Mouse (Mus musculus) limb, embryonic 13.5 days (tissue): Measurements from ENCODE around the gene Sik3. TPM values are rescaled to one million over a fixed set of nuclear protein-coding genes. Genes with fewer than 3 reads are reported as not detected.
"Not testable (repeated sequence)": the region's sequence is repeated elsewhere in the genome, so short reads cannot be mapped to it uniquely, and the experiment has no call there.

Experiments
- ATAC-seq: fragments of 200-750 bp; cut with Nextera tagmentation; 2 replicates; pipeline ENCODE4 v1.8.0; 2017; ENCODE audit warnings: low read depth, moderate number of reproducible peaks, moderate TSS enrichment; ENCODE audit not compliant: low FRiP score
- H3K27ac ChIP-seq: fragments of 300-500 bp; sonication (generic); 2 replicates; pipeline ENCODE4 v1.5.1; 2015; ENCODE audit warnings: inconsistent platforms, mild to moderate bottlenecking, moderate library complexity
- H3K27me3 ChIP-seq: fragments of 300-500 bp; sonication (generic); 2 replicates; pipeline ENCODE4 v1.6.1; 2015; ENCODE audit warnings: mild to moderate bottlenecking, inconsistent platforms
- H3K36me3 ChIP-seq: fragments of 300-500 bp; sonication (generic); 2 replicates; pipeline ENCODE4 v1.6.1; 2015; ENCODE audit warnings: inconsistent platforms, mild to moderate bottlenecking, moderate library complexity
- H3K4me1 ChIP-seq: fragments of 300-500 bp; sonication (generic); 2 replicates; pipeline ENCODE4 v1.6.1; 2015; ENCODE audit warnings: inconsistent platforms
- H3K4me2 ChIP-seq: fragments of 300-500 bp; sonication (generic); replicated peaks from 2 replicates; pipeline ENCODE4 v1.6.1; 2015; ENCODE audit warnings: inconsistent platforms, mild to moderate bottlenecking, moderate library complexity
- H3K4me3 ChIP-seq: fragments of 300-500 bp; sonication (generic); 2 replicates; pipeline ENCODE4 v1.5.1; 2015; ENCODE audit warnings: moderate library complexity, mild to moderate bottlenecking, inconsistent platforms
- H3K9ac ChIP-seq: fragments of 300-500 bp; sonication (generic); 2 replicates; pipeline ENCODE4 v1.6.1; 2015; ENCODE audit warnings: mild to moderate bottlenecking, inconsistent platforms
- H3K9me3 ChIP-seq: fragments of 300-500 bp; sonication (generic); 2 replicates; pipeline ENCODE4 v1.6.1; 2016; ENCODE audit warnings: inconsistent platforms
- WGBS: fragments of 180-500 bp; shearing (Covaris S2); methylation state at CpG from one replicate; pipeline ENCODE4 v1.1.7; 2015; 5-methylcytosine and 5-hydroxymethylcytosine counted together
- polyA plus RNA-seq: library from polyadenylated mRNA; unstranded; fragments of >200 nt; fragmentation: Nextera tagmentation; extraction: Ambion mirVana; gene quantifications from 2 replicates; pipeline ENCODE4 v1.2.1, GENCODE M21; 2015

Gene Sik3
- polyA plus RNA-seq, 1 experiment from 2014 or later = 8.2 TPM

- no peak for ATAC-seq
- WGBS = 80% methylated on average over 5 of the region's 5 CpGs
These were observed 136.8 kb downstream of the Sik3 start for GRCm38 (mm10) chr9:46149392-46149791.

DNA sequence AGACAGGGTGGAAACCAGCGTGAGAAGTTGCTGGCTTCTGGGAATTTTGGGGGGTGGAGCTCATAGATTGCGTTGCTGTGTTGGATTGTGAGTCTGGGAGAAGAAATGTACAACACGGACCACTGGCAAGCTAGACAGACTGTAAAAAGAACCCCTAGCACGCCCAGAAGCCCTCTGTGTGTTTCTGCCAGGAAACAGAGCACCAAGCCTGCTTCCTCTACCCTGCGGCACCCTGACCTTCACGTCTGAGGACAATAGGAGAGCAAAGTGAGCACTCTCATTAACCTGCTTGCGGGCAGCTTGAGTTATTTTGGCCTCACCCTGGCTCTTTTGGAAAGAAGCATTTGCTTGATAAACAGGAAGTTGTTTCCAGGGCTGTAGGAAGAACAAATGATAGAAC is 137.5 kb downstream of the Sik3 start:
- no peak for ATAC-seq
- Histone ChIP-seq H3K4me1 (peaks cover 28% of the 10 kb centered on the region), H3K36me3 (0 out of 2 replicates have a peak, but pooled peaks cover under 1% of the 10 kb centered on the region), H3K4me3 (no peak overlapping the region), H3K9me3 (no peaks in the 10 kb centered on the region), H3K9ac (0 out of 2 replicates have a peak overlapping the region, but pooled peaks have one; percentile 1), H3K27me3 (no peaks in the 10 kb centered on the region), H3K27ac (peak overlapping the region; percentile 16; the same call in 1 of the 2 replicates), H3K4me2 (no peak overlapping the region)
- WGBS = 61% methylated on average over 7 of the region's 7 CpGs

More at GRCm38 (mm10) chr9:46149392-46149791, 136.8 kb downstream of the Sik3 start:
- no peak overlapping the region for H3K27ac ChIP-seq
- no peak overlapping the region for H3K9ac ChIP-seq
- no peaks in the 10 kb centered on the region for H3K27me3 ChIP-seq
- H3K4me3 ChIP-seq = no peak overlapping the region
- no peak overlapping the region for H3K4me2 ChIP-seq
- no peaks in the 10 kb centered on the region for H3K9me3 ChIP-seq
- H3K4me1 ChIP-seq = peaks cover 28% of the 10 kb centered on the region
- no peaks in the 10 kb centered on the region for H3K36me3 ChIP-seq

DNA sequence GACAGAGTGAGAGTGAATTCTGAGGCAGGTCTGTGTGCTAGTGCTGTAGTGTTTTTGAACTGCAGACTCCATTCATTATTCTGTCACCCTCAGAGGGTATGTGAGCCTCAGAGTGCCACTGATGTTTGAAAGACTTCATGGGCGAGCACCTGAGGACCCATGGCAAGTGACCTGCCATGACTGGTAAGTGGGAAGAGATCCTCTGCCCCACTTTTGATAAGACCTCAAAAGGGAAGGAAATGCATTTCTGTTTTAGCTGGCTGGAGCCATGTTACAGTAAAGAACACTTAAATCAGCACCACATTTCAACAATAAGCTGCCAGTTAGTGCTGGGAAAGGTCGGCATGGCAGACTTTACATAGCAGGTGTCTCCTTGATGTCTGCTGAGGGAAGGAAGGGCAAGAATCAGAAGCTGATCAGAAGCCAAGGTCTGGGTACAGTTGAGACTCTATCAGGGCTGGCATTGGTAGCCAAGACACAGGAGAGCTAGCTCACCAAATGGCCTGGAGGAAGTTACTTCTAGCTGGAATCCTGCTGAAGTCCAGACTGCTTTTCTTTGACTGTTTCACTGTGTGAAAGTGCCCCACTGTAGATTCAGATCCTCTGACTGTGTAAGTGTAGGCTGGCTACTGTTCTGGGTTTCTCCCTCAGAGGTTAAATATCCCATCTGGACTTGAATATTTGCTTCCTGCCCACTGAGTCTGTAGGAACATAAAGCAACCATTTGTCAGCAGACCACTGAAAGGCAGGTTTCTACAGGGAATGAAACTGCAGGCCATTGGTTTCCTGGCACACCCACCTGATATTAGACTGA is 138.5 kb downstream of the Sik3 start:
- WGBS = 56% methylated on average over 2 of the region's 2 CpGs
- Histone ChIP-seq H3K9ac (no peak overlapping the region), H3K36me3 (0 out of 2 replicates have a peak, but pooled peaks cover 2% of the 10 kb centered on the region), H3K9me3 (no peaks in the 10 kb centered on the region), H3K4me2 (no peak overlapping the region), H3K4me1 (peaks cover 28% of the 10 kb centered on the region), H3K27ac (peak overlapping the region; percentile 45; the same call in 1 of the 2 replicates), H3K4me3 (no peak overlapping the region), H3K27me3 (no peaks in the 10 kb centered on the region)
- no peak for ATAC-seq

- Histone ChIP-seq H3K9ac (no peak overlapping the region), H3K27me3 (no peaks in the 10 kb centered on the region), H3K4me1 (peaks cover 28% of the 10 kb centered on the region), H3K36me3 (peaks cover 7% of the 10 kb centered on the region; the same call in 1 of the 2 replicates), H3K9me3 (no peaks in the 10 kb centered on the region), H3K27ac (peak overlapping the region; percentile 45; the same call in 1 of the 2 replicates), H3K4me2 (no peak overlapping the region), H3K4me3 (no peak overlapping the region)
- 63% methylated on average over 6 of the region's 6 CpGs for WGBS
- no peak for ATAC-seq
These were observed 139.1 kb downstream of the Sik3 start for GRCm38 (mm10) chr9:46151704-46152040.

GRCm38 (mm10) chr9:46152067-46153015 is 139.7 kb downstream of the Sik3 start:
- Histone ChIP-seq H3K9me3 (no peaks in the 10 kb centered on the region), H3K27ac (no peak overlapping the region), H3K4me2 (no peak overlapping the region), H3K4me3 (no peak overlapping the region), H3K4me1 (peaks cover 34% of the 10 kb centered on the region), H3K9ac (no peak overlapping the region), H3K27me3 (no peaks in the 10 kb centered on the region), H3K36me3 (peaks cover 12% of the 10 kb centered on the region; the same call in 1 of the 2 replicates)
- no peak for ATAC-seq
- 61% methylated on average over 8 of the region's 8 CpGs for WGBS

DNA sequence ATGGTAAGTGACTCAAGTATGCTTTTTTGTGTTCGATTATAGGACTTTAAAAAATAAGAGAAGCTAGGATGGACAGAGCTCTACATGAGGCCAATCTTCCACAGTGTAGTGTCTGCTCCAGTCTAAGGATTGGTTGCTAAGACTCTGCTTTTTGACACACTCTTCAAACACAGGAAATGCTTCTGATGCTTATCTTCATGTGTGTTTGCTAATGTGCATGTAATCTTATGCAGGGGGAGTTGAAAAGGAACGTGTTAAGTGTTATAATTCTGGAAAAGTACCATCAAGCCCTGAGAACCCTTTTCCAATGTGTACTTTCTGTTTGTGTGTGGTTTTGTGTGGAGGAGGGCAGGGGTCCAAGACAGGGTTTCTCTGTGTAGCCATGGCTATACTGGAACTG is 141.8 kb downstream of the Sik3 start:
- Histone ChIP-seq H3K4me1 (peaks cover 32% of the 10 kb centered on the region), H3K9ac (no peak overlapping the region), H3K9me3 (no peaks in the 10 kb centered on the region), H3K36me3 (peaks cover 13% of the 10 kb centered on the region; the same call in 1 of the 2 replicates), H3K4me2 (no peak overlapping the region), H3K4me3 (no peak overlapping the region), H3K27me3 (no peaks in the 10 kb centered on the region), H3K27ac (no peak overlapping the region)
- 68% methylated on average over 2 of the region's 2 CpGs for WGBS
- no peak for ATAC-seq

DNA sequence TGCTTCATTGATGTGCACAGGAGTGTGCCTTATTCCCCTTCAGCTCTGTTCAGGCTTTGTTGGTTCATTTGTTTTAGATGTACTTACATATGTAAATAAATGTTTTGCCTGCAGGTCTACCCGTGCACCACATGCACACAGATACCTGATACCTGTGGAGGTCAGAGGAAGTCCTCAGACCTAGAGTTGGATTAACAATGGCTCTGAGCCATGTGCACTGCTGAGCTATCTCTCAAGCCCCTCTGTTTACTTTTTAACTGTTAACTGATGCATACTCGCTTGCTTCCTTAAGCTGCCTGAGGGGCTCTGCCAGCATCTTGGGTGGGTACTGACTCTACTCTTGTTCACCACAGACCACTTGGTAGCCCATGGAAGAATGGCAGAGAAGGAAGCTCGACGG is 142.4 kb downstream of the Sik3 start:
- H3K27ac ChIP-seq = no peak overlapping the region
- no peaks in the 10 kb centered on the region for H3K27me3 ChIP-seq
- H3K4me1 ChIP-seq = peaks cover 27% of the 10 kb centered on the region
- no peak for ATAC-seq
- H3K9me3 ChIP-seq = no peaks in the 10 kb centered on the region
- peaks cover 13% of the 10 kb centered on the region; the same call in 1 of the 2 replicates for H3K36me3 ChIP-seq
- 76% methylated on average over 4 of the region's 4 CpGs for WGBS
- no peak overlapping the region for H3K9ac ChIP-seq
- H3K4me3 ChIP-seq = no peak overlapping the region
- H3K4me2 ChIP-seq = no peak overlapping the region

GRCm38 (mm10) chr9:46155818-46156217 is 143.2 kb downstream of the Sik3 start:
- H3K27ac ChIP-seq, H3K4me3 ChIP-seq, H3K27me3 ChIP-seq, H3K9ac ChIP-seq, H3K9me3 ChIP-seq, ATAC-seq, H3K4me2 ChIP-seq: not testable (repeated sequence)
- Histone ChIP-seq H3K4me1 (peaks cover 21% of the 10 kb centered on the region), H3K36me3 (peaks cover 14% of the 10 kb centered on the region)
- 97% methylated on average over 8 of the region's 8 CpGs for WGBS

DNA sequence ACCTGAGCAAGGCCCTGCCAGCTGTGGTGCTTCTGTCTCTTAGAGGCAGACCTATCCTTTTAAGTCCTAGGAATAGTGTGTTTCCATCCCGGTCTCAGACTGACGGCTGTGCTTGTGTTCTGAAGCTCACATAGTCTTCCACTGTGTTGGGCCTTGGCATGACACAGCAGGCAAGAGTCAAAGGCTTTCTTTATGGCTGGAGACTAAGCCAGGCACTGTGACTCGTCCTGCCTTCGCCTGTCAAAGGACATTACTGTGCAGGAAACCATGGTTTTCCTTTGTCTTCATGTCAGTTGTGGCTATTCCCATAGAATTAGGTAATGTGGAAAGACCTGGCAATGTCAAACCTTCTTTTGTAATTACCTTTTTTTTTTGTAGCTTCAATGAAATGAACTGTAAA is 144.1 kb downstream of the Sik3 start:
- no peak overlapping the region for H3K9ac ChIP-seq
- 71% methylated on average over 4 of the region's 4 CpGs for WGBS
- peaks cover 12% of the 10 kb centered on the region; the same call in 1 of the 2 replicates for H3K4me1 ChIP-seq
- H3K36me3 ChIP-seq = peaks cover 16% of the 10 kb centered on the region
- H3K27ac ChIP-seq = no peak overlapping the region
- no peaks in the 10 kb centered on the region for H3K9me3 ChIP-seq
- H3K27me3 ChIP-seq = no peaks in the 10 kb centered on the region
- H3K4me3 ChIP-seq = no peak overlapping the region
- ATAC-seq = no peak
- H3K4me2 ChIP-seq = no peak overlapping the region

- H3K27me3 ChIP-seq = no peaks in the 10 kb centered on the region
- peaks cover 9% of the 10 kb centered on the region; the same call in 1 of the 2 replicates for H3K4me1 ChIP-seq
- WGBS = 90% methylated on average over 4 of the region's 4 CpGs
- H3K9me3 ChIP-seq = no peaks in the 10 kb centered on the region
- no peak overlapping the region for H3K4me2 ChIP-seq
- peaks cover 16% of the 10 kb centered on the region for H3K36me3 ChIP-seq
- H3K4me3 ChIP-seq = no peak overlapping the region
- no peak overlapping the region for H3K9ac ChIP-seq
- H3K27ac ChIP-seq = no peak overlapping the region
- no peak for ATAC-seq
These were observed 145.7 kb downstream of the Sik3 start for GRCm38 (mm10) chr9:46158273-46158813.

- ATAC-seq = no peak
- H3K4me3 ChIP-seq = no peak overlapping the region
- H3K4me1 ChIP-seq = 0 out of 2 replicates have a peak, but pooled peaks cover 5% of the 10 kb centered on the region
- no peak overlapping the region for H3K27ac ChIP-seq
- WGBS = 67% methylated on average over 8 of the region's 8 CpGs
- H3K4me2 ChIP-seq = no peak overlapping the region
- H3K9ac ChIP-seq = no peak overlapping the region
- H3K9me3 ChIP-seq = no peaks in the 10 kb centered on the region
- H3K36me3 ChIP-seq = peaks cover 3% of the 10 kb centered on the region; the same call in 1 of the 2 replicates
- no peaks in the 10 kb centered on the region for H3K27me3 ChIP-seq
These were observed 150.8 kb downstream of the Sik3 start for GRCm38 (mm10) chr9:46163430-46163829.
